ENCODE assay signal across 12 mouse cellular contexts in genomic region chr5:67221901-67222300, GRCm38 (mm10). TPM values are rescaled to one million over a fixed set of nuclear protein-coding genes. Genes with fewer than 3 reads are reported as not detected.
A peak's percentile ranks its signal among the peaks of the same experiment; 100 is the strongest.
DNase-seq lines count a peak whose midpoint lies in the region; ATAC-seq and TF ChIP-seq lines count a peak whose summit lies in the region.
"Had no signal": no experiment of that assay in that cellular context is flagged by ENCODE, and none has a peak within 500 bp of the region (broad histone marks: within the 10 kb centered on the region; RNA-seq: fewer than 3 reads in every experiment).

No protein-coding gene starts in this region.

- H3K4me3 ChIP-seq in heart, embryonic 16.5 days (ENCODE audit: low read length) = peak overlapping the region; percentile 48
- H3K4me3 ChIP-seq in neural tube, embryonic 12.5 days = no peak overlapping the region
- no peak overlapping the region for H3K4me3 ChIP-seq in forebrain, embryonic 15.5 days
- H3K4me3 ChIP-seq in midbrain, embryonic 14.5 days (replicated peaks; ENCODE audit: low read depth, low read length) = no peak overlapping the region
- H3K4me3 ChIP-seq in layer of hippocampus, adult 2 months = no peak overlapping the region

- no peak for ATAC-seq in heart, embryonic 16.5 days (replicated peaks; ENCODE audit: extremely low read depth, insufficient read depth, low FRiP score)
- no peak for ATAC-seq in neural tube, embryonic 12.5 days (ENCODE audit: low FRiP score, low read depth)
- no peak for ATAC-seq in forebrain, embryonic 15.5 days (replicated peaks)
- ATAC-seq in midbrain, embryonic 14.5 days (ENCODE audit: low FRiP score, low TSS enrichment) = no peak

- peaks cover 8% of the 10 kb centered on the region for H3K9me3 ChIP-seq in heart, embryonic 16.5 days (replicated peaks; ENCODE audit: control insufficient read depth, low read length)
- peaks cover 4% of the 10 kb centered on the region; the same call in 1 of the 2 replicates for H3K9me3 ChIP-seq in neural tube, embryonic 12.5 days
- no peaks in the 10 kb centered on the region for H3K9me3 ChIP-seq in forebrain, embryonic 15.5 days
- H3K9me3 ChIP-seq in midbrain, embryonic 14.5 days (ENCODE audit: control insufficient read depth, low read length) = peaks cover 5% of the 10 kb centered on the region

- no peak overlapping the region for H3K27ac ChIP-seq in heart, embryonic 16.5 days (ENCODE audit: low read length)
- H3K27ac ChIP-seq in neural tube, embryonic 12.5 days = no peak overlapping the region
- H3K27ac ChIP-seq in forebrain, embryonic 15.5 days (replicated peaks) = no peak overlapping the region
- no peak overlapping the region for H3K27ac ChIP-seq in midbrain, embryonic 14.5 days (replicated peaks; ENCODE audit: low read depth, low read length)
- no peak overlapping the region for H3K27ac ChIP-seq in layer of hippocampus, adult 2 months
- H3K27ac ChIP-seq: embryonic facial prominence, embryonic 12.5 days had no signal

- H3K4me2 ChIP-seq in heart, embryonic 16.5 days (ENCODE audit: low read depth, low read length) = no peak overlapping the region; the same call in 1 of the 2 replicates
- peak overlapping the region; percentile 51; the same call in 1 of the 2 replicates for H3K4me2 ChIP-seq in neural tube, embryonic 12.5 days (replicated peaks)
- peak overlapping the region; percentile 49 for H3K4me2 ChIP-seq in forebrain, embryonic 15.5 days (replicated peaks)
- H3K4me2 ChIP-seq in midbrain, embryonic 14.5 days (ENCODE audit: low read length) = peak overlapping the region; percentile 43; the same call in 1 of the 2 replicates

- no peak for TF ChIP-seq CTCF in layer of hippocampus, adult 2 months (conservative IDR thresholded peaks at IDR 0.05)

- 6% methylated on average over 6 of the region's 6 CpGs for WGBS in heart, embryonic 16.5 days
- 2% methylated on average over 6 of the region's 6 CpGs for WGBS in neural tube, embryonic 12.5 days
- 3% methylated on average over 6 of the region's 6 CpGs for WGBS in forebrain, embryonic 15.5 days
- 3% methylated on average over 6 of the region's 6 CpGs for WGBS in midbrain, embryonic 14.5 days

- DNase-seq in heart, postnatal 25 days (ENCODE audit: low spot score) = no peak
- DNase-seq in neural tube, embryonic 10.5 days (ENCODE audit: extremely low spot score, low spot score) = no peak
- peak; percentile 47 for DNase-seq in midbrain, embryonic 14.5 days
- no peak for DNase-seq in layer of hippocampus, adult 2 months (ENCODE audit: low spot score in 2 of 2)
- DNase-seq: adrenal gland, adult 8-10 months; cerebellum, adult 9-11 months; lung, embryonic 14.5 days; spleen, adult 18-20 months had no signal

- intact Hi-C loops in heart, postnatal 25 days (cut with DNase I) = no loop called here

- H3K27me3 ChIP-seq in heart, embryonic 16.5 days (ENCODE audit: control insufficient read depth, insufficient read depth, low read length) = peaks cover 85% of the 10 kb centered on the region
- peaks cover 90% of the 10 kb centered on the region for H3K27me3 ChIP-seq in neural tube, embryonic 12.5 days (replicated peaks)
- peaks cover 88% of the 10 kb centered on the region for H3K27me3 ChIP-seq in forebrain, embryonic 15.5 days
- peaks cover 96% of the 10 kb centered on the region for H3K27me3 ChIP-seq in midbrain, embryonic 14.5 days (ENCODE audit: control insufficient read depth, insufficient read depth, low read length)

- no peak overlapping the region for H3K9ac ChIP-seq in heart, embryonic 16.5 days (ENCODE audit: low read length)
- H3K9ac ChIP-seq in neural tube, embryonic 12.5 days = no peak overlapping the region
- no peak overlapping the region for H3K9ac ChIP-seq in forebrain, embryonic 15.5 days (replicated peaks)
- H3K9ac ChIP-seq in midbrain, embryonic 14.5 days (replicated peaks; ENCODE audit: low read length) = no peak overlapping the region
- H3K9ac ChIP-seq: embryonic facial prominence, embryonic 12.5 days; lung, embryonic 14.5 days had no signal

- H3K4me1 ChIP-seq in heart, embryonic 16.5 days (ENCODE audit: control insufficient read depth, insufficient read depth, low read length) = 0 out of 2 replicates have a peak, but pooled peaks cover 3% of the 10 kb centered on the region
- peaks cover 13% of the 10 kb centered on the region; the same call in 1 of the 2 replicates for H3K4me1 ChIP-seq in neural tube, embryonic 12.5 days
- H3K4me1 ChIP-seq in forebrain, embryonic 15.5 days = peaks cover 12% of the 10 kb centered on the region
- no peaks in the 10 kb centered on the region for H3K4me1 ChIP-seq in midbrain, embryonic 14.5 days (ENCODE audit: control insufficient read depth, insufficient read depth, low read length)

- H3K36me3 ChIP-seq in heart, embryonic 16.5 days (ENCODE audit: control insufficient read depth, insufficient read depth) = no peaks in the 10 kb centered on the region
- no peaks in the 10 kb centered on the region for H3K36me3 ChIP-seq in neural tube, embryonic 12.5 days
- H3K36me3 ChIP-seq in forebrain, embryonic 15.5 days = no peaks in the 10 kb centered on the region
- H3K36me3 ChIP-seq in midbrain, embryonic 14.5 days (ENCODE audit: control insufficient read depth, insufficient read depth, low read length) = no peaks in the 10 kb centered on the region
- H3K36me3 ChIP-seq: embryonic facial prominence, embryonic 12.5 days had no signal

RNA-seq across cellular contexts. Expression of gene Tmem33, which starts 38.5 kb away (rescaled TPM):
- 48.5 and 50.3 TPM in 2 replicates for polyA plus RNA-seq in heart, embryonic 16.5 days (2015; fragmentation: Nextera tagmentation; extraction: Ambion mirVana)
- 10 to 100 TPM; 47.2 to 52.3 TPM for total RNA-seq in heart, postnatal 25 days (2021)
- 94.6 and 99.4 TPM in 2 replicates for polyA plus RNA-seq in neural tube, embryonic 12.5 days (2016; fragmentation: Nextera tagmentation; extraction: Ambion mirVana)
- polyA plus RNA-seq in forebrain, embryonic 15.5 days (2015; fragmentation: Nextera tagmentation; extraction: Ambion mirVana) = 75.8 and 80.5 TPM in 2 replicates
- polyA plus RNA-seq in midbrain, embryonic 14.5 days (2014; fragmentation: Nextera tagmentation; extraction: Ambion mirVana) = 68.3 and 70.6 TPM in 2 replicates
- 10 to 100 TPM; 85.1 to 86.7 TPM for total RNA-seq in layer of hippocampus, adult 2 months (2021)
